Mouse (Mus musculus) natural killer cell, adult 2 months (primary cell): ENCODE results near the gene Rnf34.

Experiments
- DNase-seq, 2 experiments: peaks; one replicate each; pipeline ENCODE4 v3.0.0; 2022; ENCODE audit warnings: low spot score in 2 of 2

The Rnf34 gene

DNA sequence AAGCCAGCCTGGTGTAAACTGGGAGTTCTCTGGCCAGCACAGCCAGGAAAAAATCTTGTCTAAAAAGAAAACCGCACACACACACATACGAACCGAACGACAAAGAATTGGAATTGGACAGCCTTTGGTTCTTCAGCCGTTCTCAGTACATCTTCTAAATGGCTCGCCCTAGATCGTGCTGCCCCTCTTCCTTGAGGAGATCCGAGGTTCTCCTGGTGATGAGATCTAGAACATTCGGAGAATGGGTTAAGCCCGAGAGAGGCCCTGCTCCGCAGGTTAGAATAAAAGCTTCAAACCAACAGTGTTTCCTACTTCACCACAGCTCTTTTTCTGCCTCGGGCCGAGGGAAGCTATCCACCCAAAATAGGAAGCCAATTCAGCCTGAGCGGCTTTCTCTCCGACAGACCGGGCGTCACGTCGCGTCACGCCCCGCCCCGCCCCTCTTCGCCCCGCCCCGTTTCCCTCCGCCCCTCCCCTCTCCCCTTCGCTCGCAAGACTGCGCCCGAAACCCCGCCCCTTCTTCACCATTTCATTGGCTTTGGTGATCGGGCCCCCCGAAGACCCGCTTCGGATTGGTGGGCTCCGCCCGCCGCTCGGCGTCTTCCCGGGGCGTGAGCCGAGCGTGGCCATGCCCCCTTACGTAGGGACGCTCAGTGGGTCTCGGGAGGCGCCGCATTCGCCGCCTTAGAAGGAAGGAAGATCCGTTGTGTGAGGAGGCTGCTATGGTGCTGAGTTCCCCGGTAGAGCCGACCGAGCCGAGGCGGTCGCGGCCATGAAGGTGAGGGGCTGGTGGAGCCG is at the start of gene Rnf34:
Gene Rnf34 (plus strand): TSS at position 528 of the 798 bp plus-strand sequence.
- peak; percentile 95 to 97 for DNase-seq

DNA sequence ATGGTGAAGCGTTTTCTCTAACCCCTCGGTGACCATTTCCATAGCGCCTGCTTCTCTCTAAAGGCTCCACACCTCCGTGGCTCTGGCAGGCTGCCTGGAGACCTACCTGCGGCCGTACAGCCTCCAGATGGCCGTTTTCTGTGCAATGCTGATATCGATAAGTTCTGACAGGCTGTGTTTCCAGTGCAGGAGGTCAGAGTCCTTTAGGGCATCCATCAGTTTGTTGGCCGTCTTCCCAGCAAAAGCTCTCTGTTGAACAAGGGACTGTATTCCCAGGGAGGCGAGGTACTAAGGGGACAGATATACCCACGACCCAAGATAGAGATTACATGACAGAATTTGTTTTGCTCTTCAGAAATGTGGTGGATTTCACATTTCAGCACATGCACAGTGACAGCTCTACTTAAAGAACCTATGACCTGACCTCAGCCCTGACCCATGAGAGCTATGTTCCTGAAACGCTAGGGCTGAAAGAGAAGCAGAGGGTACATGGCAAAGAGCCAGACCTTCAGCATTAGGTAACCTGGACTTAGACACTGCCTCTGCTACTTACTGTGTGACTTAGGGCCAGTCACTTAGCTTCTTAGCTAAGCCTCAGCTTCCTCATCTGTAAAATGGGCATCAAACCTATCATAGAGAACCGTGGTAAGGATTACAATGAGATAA is 49.4 kb upstream of the Rnf34 start:
- DNase-seq: no peak

GRCm38 (mm10) chr5:122801684-122802083 is 48.2 kb upstream of the Rnf34 start:
- DNase-seq: no peak

DNA sequence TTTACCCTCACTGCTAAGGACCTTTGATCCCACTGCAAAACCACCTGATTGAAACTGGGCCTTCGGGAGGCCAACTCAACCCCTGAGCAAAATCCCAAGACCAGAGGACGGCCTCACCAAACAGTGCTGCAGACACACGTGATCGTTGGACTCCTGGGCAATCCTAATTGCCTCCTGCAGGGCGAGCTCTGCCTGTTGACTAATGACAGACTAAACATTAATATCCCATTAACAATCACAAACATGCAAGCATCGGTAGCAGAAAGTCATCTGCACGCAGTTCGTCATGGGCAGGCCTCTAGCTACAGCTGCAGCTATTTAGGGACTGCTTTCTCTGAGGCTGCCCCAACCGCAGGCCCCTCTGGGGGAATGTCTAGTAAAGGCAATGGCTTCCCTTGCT is 47.1 kb upstream of the Rnf34 start:
- DNase-seq: no peak

- no peak for DNase-seq
These were observed 44.3 kb upstream of the Rnf34 start for GRCm38 (mm10) chr5:122805503-122805902.

- DNase-seq: peak; percentile 59 to 77
These were observed 38.3 kb upstream of the Rnf34 start for GRCm38 (mm10) chr5:122811364-122812079.

- DNase-seq: no peak
These were observed 37.1 kb upstream of the Rnf34 start for GRCm38 (mm10) chr5:122812699-122813098.

- peak; percentile 92 to 94 for DNase-seq
These were observed 28.9 kb upstream of the Rnf34 start, which contains the start of gene Anapc5 for GRCm38 (mm10) chr5:122820777-122821523. Gene Anapc5 (minus strand): TSS chr5:122821339.

GRCm38 (mm10) chr5:122821524-122821885 is 28.3 kb upstream of the Rnf34 start:
- DNase-seq: no peak

- DNase-seq: no peak
These were observed 27.4 kb upstream of the Rnf34 start for GRCm38 (mm10) chr5:122822441-122822840.

DNA sequence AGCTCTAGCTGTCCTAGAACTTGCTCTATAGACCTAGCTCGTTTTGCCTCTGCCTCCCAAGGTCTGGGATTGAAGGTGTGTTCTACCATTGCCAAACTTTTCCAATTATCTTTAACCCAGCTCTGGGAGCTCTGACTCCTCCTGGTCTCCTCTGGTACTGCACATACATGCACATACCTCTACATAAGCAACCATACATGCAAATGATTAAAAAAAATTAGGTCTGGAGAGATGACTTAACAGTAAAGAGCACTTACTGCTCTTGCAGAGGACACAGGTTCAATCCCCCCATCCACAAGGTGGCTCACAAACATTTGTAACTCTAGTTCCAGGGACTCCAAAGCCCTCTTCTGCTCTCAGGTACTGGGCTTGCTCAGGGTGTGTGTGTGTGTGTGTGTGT is 25.9 kb upstream of the Rnf34 start:
- DNase-seq: no peak

DNA sequence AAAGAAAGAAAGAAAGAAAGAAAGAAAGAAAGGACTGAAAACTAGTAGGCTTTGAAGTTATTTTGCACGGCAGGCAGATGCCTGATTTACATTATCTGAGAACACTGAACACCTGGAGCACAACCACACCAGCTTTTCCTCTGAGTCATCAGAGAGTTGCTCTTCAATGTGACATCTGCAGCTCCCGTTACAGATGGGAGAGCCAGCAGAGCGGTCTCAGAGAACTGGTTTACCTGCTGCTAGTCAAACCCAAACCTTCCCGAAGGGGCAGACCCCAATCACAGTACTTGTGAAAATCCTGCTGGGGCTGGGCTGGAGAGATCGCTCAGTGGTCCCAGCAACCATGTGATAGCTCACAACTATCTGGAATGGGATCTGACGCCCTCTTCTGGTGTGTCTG is 25.4 kb upstream of the Rnf34 start:
- DNase-seq: no peak

DNA sequence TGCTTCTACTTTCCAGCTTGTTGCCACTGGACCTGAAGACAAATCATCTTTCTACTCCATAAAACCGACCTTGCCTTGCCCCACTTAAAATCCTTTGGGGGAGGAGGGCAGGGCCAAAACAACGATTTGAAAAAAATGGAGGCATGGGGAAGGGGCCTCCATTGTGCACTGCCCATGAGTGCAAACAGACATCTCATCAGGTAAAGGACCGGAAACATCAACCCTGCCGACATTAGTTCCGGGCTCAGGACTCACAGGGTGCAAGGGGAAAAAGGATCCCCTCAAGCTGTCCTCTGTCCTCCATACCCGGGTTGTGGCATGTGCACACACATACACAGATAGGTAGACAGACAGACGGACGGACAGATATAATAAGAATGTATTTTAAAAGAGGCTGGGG is 24.7 kb upstream of the Rnf34 start:
- DNase-seq: no peak

DNA sequence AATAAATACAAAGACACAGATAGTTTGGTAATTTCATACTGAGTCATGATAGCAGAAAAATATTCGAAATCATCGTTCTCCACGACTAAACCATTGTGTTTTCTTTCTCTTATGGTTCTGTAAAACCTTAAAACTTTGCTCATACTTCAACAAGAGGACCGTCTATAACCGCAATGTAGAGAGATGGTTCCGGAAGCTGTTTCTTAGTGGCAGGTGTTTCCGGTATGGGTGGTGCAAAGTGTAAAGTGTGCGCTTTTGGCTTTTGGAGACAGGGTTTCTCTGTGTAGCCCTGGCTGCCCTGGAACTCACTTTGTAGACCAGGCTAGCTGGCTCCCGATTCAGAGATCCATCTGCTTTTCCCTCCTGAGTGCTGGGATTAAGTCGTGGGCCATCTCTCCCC is 17.3 kb upstream of the Rnf34 start:
- DNase-seq: no peak

- no peak for DNase-seq
These were observed 16.9 kb upstream of the Rnf34 start for GRCm38 (mm10) chr5:122832996-122833395.

GRCm38 (mm10) chr5:122841126-122841525 is 8.7 kb upstream of the Rnf34 start:
- no peak for DNase-seq

DNA sequence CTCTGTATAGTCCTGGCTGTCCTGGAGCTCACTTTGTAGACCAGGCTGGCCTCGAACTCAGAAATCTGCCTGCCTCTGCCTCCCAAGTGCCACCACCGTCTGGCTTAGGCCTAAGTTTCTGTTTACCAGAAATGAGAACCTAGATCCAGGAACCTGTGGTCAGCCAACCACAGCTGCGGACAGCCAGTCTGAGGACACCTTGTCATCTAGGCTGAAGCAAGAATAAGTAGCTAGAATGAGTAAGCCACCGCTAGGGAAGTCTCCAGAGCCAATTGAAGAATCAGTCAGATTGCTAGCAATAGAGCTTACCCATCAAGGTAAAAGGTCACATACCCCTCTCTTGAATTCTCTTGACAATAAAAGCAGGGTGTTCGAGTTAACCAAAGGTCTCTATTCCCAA is 6.0 kb upstream of the Rnf34 start:
- DNase-seq: no peak

DNA sequence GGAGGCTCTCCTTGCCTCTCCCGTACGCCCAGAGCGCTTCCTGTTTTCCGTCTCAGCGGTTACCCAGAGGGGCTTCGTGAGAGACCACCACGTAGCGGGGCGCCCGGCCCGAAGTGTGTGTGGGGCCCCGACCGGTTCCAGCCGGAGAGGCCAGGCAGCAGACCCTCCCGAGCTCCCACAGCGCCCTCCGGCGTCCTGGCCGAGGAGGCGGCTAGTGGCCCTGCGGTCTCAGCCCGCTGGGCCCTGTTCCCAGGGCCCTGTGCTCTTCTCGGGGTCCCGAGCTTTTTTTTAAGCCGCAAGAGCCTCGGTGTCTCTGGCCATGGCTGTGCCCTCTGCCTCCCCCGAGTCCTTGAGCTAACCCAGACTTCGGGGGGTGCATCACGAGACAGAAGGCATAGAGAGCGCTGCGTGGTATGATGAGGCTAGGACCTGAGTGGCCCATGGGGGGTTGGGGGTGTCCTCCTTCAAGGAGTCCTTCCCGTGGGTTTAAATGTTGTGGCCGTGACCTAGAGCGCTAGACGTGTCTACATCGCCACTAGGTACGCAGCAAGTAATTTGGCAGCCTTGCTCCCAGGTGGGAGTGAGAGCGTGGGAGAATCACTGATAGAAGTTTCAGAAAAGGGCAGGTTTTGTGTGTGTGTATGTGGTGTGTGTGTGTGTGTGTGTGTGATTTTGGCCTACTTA is 613 bp downstream of the Rnf34 start:
- no peak for DNase-seq

DNA sequence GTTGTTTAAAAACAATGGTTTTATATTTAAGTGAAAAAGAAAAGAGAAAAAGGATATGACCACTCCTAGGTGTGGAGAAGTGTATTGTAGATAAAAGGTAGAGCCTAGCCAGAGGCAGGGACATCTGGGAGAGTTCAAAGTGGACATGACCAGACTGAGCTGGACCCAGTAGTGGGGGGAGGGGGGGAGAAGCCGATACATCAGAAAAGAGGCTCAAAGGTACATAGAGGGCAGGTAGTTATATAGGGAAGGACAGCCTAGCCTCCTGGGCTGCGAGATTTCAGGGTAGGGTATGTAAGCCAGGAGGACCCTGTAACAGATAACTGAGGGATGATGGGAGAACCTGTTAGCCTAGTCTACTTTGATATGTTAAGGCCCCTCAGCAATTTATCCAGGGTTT is 2.8 kb downstream of the Rnf34 start:
- no peak for DNase-seq

DNA sequence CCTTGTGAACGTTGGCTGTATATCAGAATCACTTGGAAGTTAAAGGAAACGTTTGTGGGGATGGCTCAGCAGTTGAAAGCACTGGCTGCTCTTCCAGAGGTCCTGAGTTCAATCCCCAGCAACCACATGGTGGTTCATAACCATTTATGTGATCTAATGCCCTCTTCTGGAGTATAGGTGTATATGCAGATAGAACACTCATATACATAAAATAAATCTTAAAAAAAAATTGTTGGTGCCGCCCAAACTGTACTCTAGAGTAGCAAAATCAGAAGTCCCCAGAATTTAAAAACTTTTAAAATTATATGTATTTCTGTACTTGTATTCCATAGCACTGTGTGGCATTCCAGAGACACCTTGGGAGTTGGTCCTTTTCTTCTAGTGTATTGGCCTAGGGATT is 6.0 kb downstream of the Rnf34 start:
- DNase-seq: no peak

GRCm38 (mm10) chr5:122863053-122863452 is 13.2 kb downstream of the Rnf34 start:
- no peak for DNase-seq
